Comparison of ENCODE assay signal across 12 mouse cellular contexts in genomic region chr4:151310056-151310685, GRCm38 (mm10).
DNase-seq lines count a peak whose midpoint lies in the region; ATAC-seq and TF ChIP-seq lines count a peak whose summit lies in the region.
"Had no signal": no experiment of that assay in that cellular context is flagged by ENCODE, and none has a peak within 500 bp of the region (broad histone marks: within the 10 kb centered on the region; RNA-seq: fewer than 3 reads in every experiment).

No protein-coding gene starts in this region.

- H3K4me2 ChIP-seq in lung, embryonic 16.5 days (ENCODE audit: low read depth, low read length) = no peak overlapping the region
- no peak overlapping the region for H3K4me2 ChIP-seq in intestine, embryonic 16.5 days (ENCODE audit: low read depth, low read length)
- H3K4me2 ChIP-seq in stomach, postnatal 0 days (replicated peaks; ENCODE audit: low read depth) = no peak overlapping the region
- H3K4me2 ChIP-seq: midbrain, embryonic 12.5 days had no signal

- no peak for DNase-seq in lung, postnatal 10 days
- peak; percentile 21 for DNase-seq in embryo, embryonic 10.5 days (ENCODE audit: low spot score)
- peak; percentile 48 for DNase-seq in stomach, postnatal 0 days (ENCODE audit: low spot score)
- DNase-seq in urinary bladder, adult 18-20 months (ENCODE audit: low spot score in 2 of 2) = no peak
- DNase-seq in liver = no peak
- DNase-seq: gastrocnemius, postnatal 14 days; heart, postnatal 10 days; thymus, postnatal 36 days had no signal

- no peaks in the 10 kb centered on the region for H3K27me3 ChIP-seq in lung, embryonic 16.5 days (ENCODE audit: control insufficient read depth, insufficient read depth, low read depth, low read length)
- no peaks in the 10 kb centered on the region for H3K27me3 ChIP-seq in intestine, embryonic 16.5 days (replicated peaks; ENCODE audit: control insufficient read depth, insufficient read depth, low read length)
- H3K27me3 ChIP-seq in stomach, postnatal 0 days (ENCODE audit: control insufficient read depth, insufficient read depth, low read length) = no peaks in the 10 kb centered on the region

- no peak overlapping the region for H3K4me3 ChIP-seq in lung, embryonic 16.5 days (ENCODE audit: low read length)
- no peak overlapping the region for H3K4me3 ChIP-seq in intestine, embryonic 16.5 days (ENCODE audit: low read length)
- no peak overlapping the region for H3K4me3 ChIP-seq in stomach, postnatal 0 days (ENCODE audit: low read depth, low read length)
- H3K4me3 ChIP-seq: midbrain, embryonic 12.5 days had no signal

- H3K9me3 ChIP-seq in lung, embryonic 16.5 days (ENCODE audit: control insufficient read depth, low read length) = no peaks in the 10 kb centered on the region
- H3K9me3 ChIP-seq in intestine, embryonic 16.5 days (ENCODE audit: control insufficient read depth, low read length) = no peaks in the 10 kb centered on the region
- no peaks in the 10 kb centered on the region for H3K9me3 ChIP-seq in stomach, postnatal 0 days (ENCODE audit: control insufficient read depth, low read length)
- H3K9me3 ChIP-seq: midbrain, embryonic 12.5 days had no signal

- no peak for TF ChIP-seq EP300 in stomach, postnatal 0 days (optimal IDR thresholded peaks at IDR 0.05)

- H3K36me3 ChIP-seq in lung, embryonic 16.5 days (ENCODE audit: control insufficient read depth, insufficient read depth, low read length) = no peaks in the 10 kb centered on the region
- H3K36me3 ChIP-seq in intestine, embryonic 16.5 days (ENCODE audit: control insufficient read depth, insufficient read depth, low read length) = no peaks in the 10 kb centered on the region
- no peaks in the 10 kb centered on the region for H3K36me3 ChIP-seq in stomach, postnatal 0 days (ENCODE audit: control insufficient read depth, insufficient read depth, low read length)
- H3K36me3 ChIP-seq: midbrain, embryonic 12.5 days had no signal

- 11% methylated on average over 12 of the region's 12 CpGs for WGBS in lung, embryonic 16.5 days
- WGBS in intestine, embryonic 16.5 days = 23% methylated on average over 12 of the region's 12 CpGs
- WGBS in stomach, postnatal 0 days = 17% methylated on average over 12 of the region's 12 CpGs

- no peak overlapping the region for H3K27ac ChIP-seq in lung, embryonic 16.5 days (ENCODE audit: low read length)
- no peak overlapping the region for H3K27ac ChIP-seq in intestine, embryonic 16.5 days (ENCODE audit: low read length)
- H3K27ac ChIP-seq in stomach, postnatal 0 days (replicated peaks) = no peak overlapping the region
- H3K27ac ChIP-seq: liver, embryonic 14.5 days; midbrain, embryonic 12.5 days had no signal

- peak; percentile 59; the same call in 1 of the 2 replicates for ATAC-seq in lung, embryonic 16.5 days (ENCODE audit: low read depth)
- ATAC-seq in intestine, embryonic 16.5 days = peak; percentile 46; the same call in 1 of the 2 replicates
- ATAC-seq in stomach, postnatal 0 days (ENCODE audit: low FRiP score, low TSS enrichment) = peak; percentile 58; the same call in 1 of the 2 replicates

- TF ChIP-seq CTCF in stomach, postnatal 0 days (IDR thresholded peaks at IDR 0.05; ENCODE audit: low read depth) = no peak

- H3K4me1 ChIP-seq in lung, embryonic 16.5 days (replicated peaks; ENCODE audit: control insufficient read depth, insufficient read depth, low read length) = no peaks in the 10 kb centered on the region
- peaks cover 4% of the 10 kb centered on the region; the same call in 1 of the 2 replicates for H3K4me1 ChIP-seq in intestine, embryonic 16.5 days (ENCODE audit: control insufficient read depth, insufficient read depth, low read length)
- H3K4me1 ChIP-seq in stomach, postnatal 0 days (replicated peaks; ENCODE audit: control insufficient read depth, insufficient read depth) = no peaks in the 10 kb centered on the region

- H3K9ac ChIP-seq in lung, embryonic 16.5 days (ENCODE audit: low read length) = no peak overlapping the region
- no peak overlapping the region for H3K9ac ChIP-seq in intestine, embryonic 16.5 days (ENCODE audit: low read depth, low read length)
- H3K9ac ChIP-seq in stomach, postnatal 0 days (ENCODE audit: low read length) = no peak overlapping the region
- H3K9ac ChIP-seq: liver, embryonic 14.5 days; midbrain, embryonic 12.5 days had no signal

Comparison
In these comparisons a context has a peak if more than half of its experiments do, and no peak if none do; other contexts are left out.
1. DNase-seq: peak in embryo, embryonic 10.5 days (single experiment) and stomach, postnatal 0 days (single experiment); none in lung, postnatal 10 days (single experiment), urinary bladder, adult 18-20 months (0 of 2) and liver (single experiment).
2. Peak in every context shown above with its lines, with median percentiles within 50 percentile points of each other: ATAC-seq.